Mouse (Mus musculus) lung, adult 10 weeks (tissue): Measurements from ENCODE around the gene Gcn1l1. TPM values are rescaled to one million over a fixed set of nuclear protein-coding genes. Genes with fewer than 3 reads are reported as not detected.

Experiments
- polyA plus RNA-seq: library from polyadenylated mRNA; stranded (reverse); fragments of 350-450 nt; fragmentation: Illumina TruSeq; extraction: RNeasy Lipid Tissue Mini Kit (QIAGEN cat#74804); gene quantifications from one replicate; pipeline ENCODE4 v1.2.3, GENCODE M21; 2014; ENCODE audit warnings: low read depth, low replicate concordance; ENCODE audit not compliant: insufficient read depth

Gene Gcn1l1
- polyA plus RNA-seq, result 15.6 TPM

GRCm38 (mm10) chr5:115564737-115565393 is at the start of gene Gcn1l1:
Gene Gcn1l1, plus strand, starts transcription at chr5:115565254.

GRCm38 (mm10) chr5:115559237-115560101 is 5.6 kb upstream of the Gcn1l1 start, which contains the start of gene Rplp0:
Gene Rplp0, plus strand, starts transcription at chr5:115559467.

DNA sequence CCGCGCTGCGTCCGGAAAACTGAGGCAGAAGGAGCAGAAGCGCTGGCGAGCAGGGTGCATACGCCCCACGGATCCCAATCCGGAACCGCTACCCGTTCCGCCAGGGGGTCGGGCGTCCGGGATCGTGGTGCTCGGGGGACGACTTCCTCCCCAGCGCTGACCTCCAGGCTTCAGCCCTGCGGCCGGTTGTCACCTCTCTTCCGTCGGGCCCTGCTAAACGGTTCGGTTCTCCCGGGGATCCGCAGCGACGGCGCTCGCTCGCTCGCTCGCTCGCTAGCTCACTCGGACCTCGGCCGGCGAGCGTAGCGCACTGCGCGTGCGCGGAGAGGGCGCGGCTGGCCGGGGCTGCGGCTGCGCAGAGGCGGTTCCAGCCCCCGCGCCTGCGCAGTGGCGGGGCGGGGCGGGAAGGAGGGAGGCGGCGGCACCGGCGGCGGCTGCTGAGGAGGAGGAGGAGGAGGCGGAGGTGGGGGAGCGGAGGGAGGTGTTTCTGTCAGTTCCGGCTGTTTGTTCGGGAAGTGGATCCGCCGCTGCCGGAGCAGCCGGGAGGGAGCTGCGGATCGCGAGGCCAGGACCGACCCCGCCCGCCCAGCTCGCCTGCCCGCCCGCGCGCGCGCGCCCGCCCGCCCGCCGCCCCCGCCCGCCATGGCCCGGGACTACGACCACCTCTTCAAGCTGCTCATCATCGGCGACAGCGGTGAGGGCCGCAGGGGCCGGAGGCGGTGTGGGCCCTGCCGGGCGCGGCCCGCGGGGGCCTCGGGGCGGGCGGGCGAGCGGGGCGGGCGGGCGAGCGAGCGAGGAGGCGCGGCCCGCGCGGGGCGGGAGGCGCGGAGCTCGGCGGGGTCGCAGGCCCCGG is 66.7 kb downstream of the Gcn1l1 start, which contains the start of gene Rab35:
Gene Rab35, plus strand, starts transcription at position 404 of the 853 bp plus-strand sequence.

Other genes starting within 250 kb of the Gcn1l1 start
- 47.7 TPM for gene Srsf9, start 238.1 kb upstream of the Gcn1l1 start, polyA plus RNA-seq
- gene Gatc, start 224.1 kb upstream of the Gcn1l1 start, polyA plus RNA-seq, result 14.7 TPM
- gene Triap1, start 224.0 kb upstream of the Gcn1l1 start, polyA plus RNA-seq, result 40.8 TPM
- gene Cox6a1, start 216.3 kb upstream of the Gcn1l1 start, polyA plus RNA-seq, result 684 TPM
- 0.30 TPM for gene Msi1, start 135.7 kb upstream of the Gcn1l1 start, polyA plus RNA-seq
- 47.4 TPM for gene Pla2g1b, start 99.0 kb upstream of the Gcn1l1 start, polyA plus RNA-seq
- 12.3 TPM for gene Sirt4, start 80.5 kb upstream of the Gcn1l1 start, polyA plus RNA-seq
- gene Pxn, start 58.6 kb upstream of the Gcn1l1 start, polyA plus RNA-seq, result 53.2 TPM
- gene Rplp0, start 5.8 kb upstream of the Gcn1l1 start, polyA plus RNA-seq, result 1,495 TPM
- 30.0 TPM for gene Rab35, start 66.7 kb downstream of the Gcn1l1 start, polyA plus RNA-seq
- 8.5 TPM for gene Bicdl1, start 166.4 kb downstream of the Gcn1l1 start, polyA plus RNA-seq